ENCODE assay signal across 7 mouse cellular contexts in the genomic region with DNA sequence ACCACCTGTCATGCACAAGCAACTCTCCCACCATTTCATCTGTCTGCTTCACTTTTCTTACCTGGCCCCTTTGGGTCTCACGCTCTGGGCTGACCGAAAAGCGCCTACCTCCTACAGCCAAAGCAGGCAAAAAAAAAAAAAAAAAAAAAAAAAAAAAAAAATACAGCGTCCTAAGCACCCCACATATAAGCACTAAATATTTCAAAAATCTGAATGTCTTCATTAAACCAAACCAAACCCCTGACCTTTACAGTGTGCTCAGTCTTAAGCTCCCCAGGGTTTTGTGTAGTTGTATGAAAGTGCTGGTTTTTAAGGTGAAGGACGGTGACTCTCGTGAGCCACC. TPM values are rescaled to one million over a fixed set of nuclear protein-coding genes. Genes with fewer than 3 reads are reported as not detected.
DNase-seq lines count a peak whose midpoint lies in the region; ATAC-seq and TF ChIP-seq lines count a peak whose summit lies in the region.

No protein-coding gene starts in this region.

- 3% methylated on average over 6 of the region's 6 CpGs for WGBS in lung, postnatal 0 days
- WGBS in forebrain, embryonic 12.5 days, result 8% methylated on average over 6 of the region's 6 CpGs
- 2% methylated on average over 6 of the region's 6 CpGs for WGBS in limb, embryonic 12.5 days
- WGBS in stomach, embryonic 15.5 days, result 2% methylated on average over 6 of the region's 6 CpGs

- peaks cover 5% of the 10 kb centered on the region; the same call in 1 of the 2 replicates for H3K4me1 ChIP-seq in lung, postnatal 0 days (ENCODE audit: insufficient read depth, low read depth, low read length)
- H3K4me1 ChIP-seq in forebrain, embryonic 12.5 days, result peaks cover 7% of the 10 kb centered on the region; the same call in 1 of the 2 replicates
- H3K4me1 ChIP-seq in limb, embryonic 12.5 days (replicated peaks), result peaks cover 3% of the 10 kb centered on the region; the same call in 1 of the 2 replicates
- H3K4me1 ChIP-seq in stomach, embryonic 15.5 days, result no peaks in the 10 kb centered on the region

- no peak for TF ChIP-seq EP300 in lung, postnatal 0 days (IDR thresholded peaks at IDR 0.05)

- no peaks in the 10 kb centered on the region for H3K27me3 ChIP-seq in lung, postnatal 0 days (replicated peaks; ENCODE audit: insufficient read depth, low read length)
- H3K27me3 ChIP-seq in forebrain, embryonic 12.5 days, result no peaks in the 10 kb centered on the region
- no peaks in the 10 kb centered on the region for H3K27me3 ChIP-seq in limb, embryonic 12.5 days
- no peaks in the 10 kb centered on the region for H3K27me3 ChIP-seq in stomach, embryonic 15.5 days (replicated peaks)

- H3K9me3 ChIP-seq in lung, postnatal 0 days (ENCODE audit: low read length), result no peaks in the 10 kb centered on the region
- no peaks in the 10 kb centered on the region for H3K9me3 ChIP-seq in forebrain, embryonic 12.5 days
- no peaks in the 10 kb centered on the region for H3K9me3 ChIP-seq in limb, embryonic 12.5 days
- H3K9me3 ChIP-seq in stomach, embryonic 15.5 days, result no peaks in the 10 kb centered on the region

- TF ChIP-seq CTCF in lung, postnatal 0 days (IDR thresholded peaks at IDR 0.05), result no peak

- ATAC-seq in lung, postnatal 0 days, result no peak
- no peak; the same call in 1 of the 2 replicates for ATAC-seq in forebrain, embryonic 12.5 days (ENCODE audit: low FRiP score)
- peak; percentile 32 for ATAC-seq in limb, embryonic 12.5 days (ENCODE audit: insufficient number of reproducible peaks, insufficient read depth, low FRiP score, low TSS enrichment, low read depth)
- ATAC-seq in stomach, embryonic 15.5 days (ENCODE audit: insufficient read depth, low FRiP score, low read depth), result no peak

- no peak for DNase-seq in lung, postnatal 0 days (ENCODE audit: low spot score)
- no peak for DNase-seq in lung, postnatal 10 days
- DNase-seq in left cerebral cortex, adult 18-20 months (ENCODE audit: low spot score in 2 of 2), result no peak
- no peak for DNase-seq in right cerebral cortex, adult 18-20 months

- H3K4me2 ChIP-seq in lung, postnatal 0 days (replicated peaks; ENCODE audit: low read depth, low read length), result peak overlapping the region; percentile 96
- H3K4me2 ChIP-seq in forebrain, embryonic 12.5 days, result peak overlapping the region; percentile 79
- H3K4me2 ChIP-seq in limb, embryonic 12.5 days, result peak overlapping the region; percentile 82
- peak overlapping the region; percentile 93 for H3K4me2 ChIP-seq in stomach, embryonic 15.5 days

- H3K9ac ChIP-seq in lung, postnatal 0 days (replicated peaks; ENCODE audit: low read depth), result peak overlapping the region; percentile 90
- H3K9ac ChIP-seq in forebrain, embryonic 12.5 days, result peak overlapping the region; percentile 94
- H3K9ac ChIP-seq in limb, embryonic 12.5 days (replicated peaks), result peak overlapping the region; percentile 98
- H3K9ac ChIP-seq in stomach, embryonic 15.5 days, result peak overlapping the region; percentile 67

- H3K4me3 ChIP-seq in lung, postnatal 0 days (ENCODE audit: low read depth, low read length), result peak overlapping the region; percentile 92
- peak overlapping the region; percentile 95 for H3K4me3 ChIP-seq in forebrain, embryonic 12.5 days (replicated peaks)
- H3K4me3 ChIP-seq in limb, embryonic 12.5 days (replicated peaks), result peak overlapping the region; percentile 89
- peak overlapping the region; percentile 95 for H3K4me3 ChIP-seq in stomach, embryonic 15.5 days (replicated peaks)

- H3K27ac ChIP-seq in lung, postnatal 0 days (ENCODE audit: low read length), result peak overlapping the region; percentile 91
- H3K27ac ChIP-seq in forebrain, embryonic 12.5 days, result peak overlapping the region; percentile 97
- peak overlapping the region; percentile 98 for H3K27ac ChIP-seq in limb, embryonic 12.5 days
- H3K27ac ChIP-seq in stomach, embryonic 15.5 days, result peak overlapping the region; percentile 99

- no peaks in the 10 kb centered on the region for H3K36me3 ChIP-seq in lung, postnatal 0 days (ENCODE audit: insufficient read depth, low read length)
- H3K36me3 ChIP-seq in forebrain, embryonic 12.5 days (replicated peaks), result no peaks in the 10 kb centered on the region
- H3K36me3 ChIP-seq in limb, embryonic 12.5 days, result peaks cover 3% of the 10 kb centered on the region; the same call in 1 of the 2 replicates
- no peaks in the 10 kb centered on the region for H3K36me3 ChIP-seq in stomach, embryonic 15.5 days

RNA-seq across cellular contexts. Expression of a gene that starts 0.9 kb away (rescaled TPM):
- polyA plus RNA-seq in lung, postnatal 0 days (2015; fragmentation: Nextera tagmentation; extraction: Ambion mirVana), result 17.2 and 17.8 TPM in 2 replicates
- 43.7 and 46.6 TPM in 2 replicates for polyA plus RNA-seq in forebrain, embryonic 12.5 days (2016; fragmentation: Nextera tagmentation; extraction: Ambion mirVana)
- polyA plus RNA-seq in limb, embryonic 12.5 days (2016; fragmentation: Nextera tagmentation; extraction: Ambion mirVana), result 55.4 and 56.8 TPM in 2 replicates
- polyA plus RNA-seq in stomach, embryonic 15.5 days (2015; fragmentation: Nextera tagmentation; extraction: Ambion mirVana), result 30.0 and 32.7 TPM in 2 replicates
- 10 to 100 TPM; 10.4 TPM for total RNA-seq in left cerebral cortex, adult 18-20 months (2021)
